Comparison of ENCODE assay signal across 16 mouse cellular contexts in the genomic region with DNA sequence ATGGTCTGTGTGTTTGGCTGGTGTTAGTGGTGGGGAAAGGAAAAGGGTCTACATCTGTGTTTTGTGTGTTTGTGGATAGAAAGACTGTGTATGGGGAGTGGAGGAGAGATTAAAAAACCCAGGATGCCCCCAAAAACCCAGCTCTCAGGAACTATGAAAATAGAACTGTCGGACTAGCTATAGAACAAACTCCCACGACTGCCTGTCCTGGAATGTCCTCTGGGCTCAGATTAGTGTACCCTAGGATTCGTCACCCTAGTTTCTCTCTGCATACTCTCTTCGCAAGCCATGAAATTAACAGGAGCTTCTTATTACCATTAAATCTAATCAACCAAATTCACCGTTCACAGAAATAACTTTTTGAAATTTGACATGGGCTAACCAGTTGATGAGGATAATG.
"Had no signal": no experiment of that assay in that cellular context is flagged by ENCODE, and none has a peak within 500 bp of the region (broad histone marks: within the 10 kb centered on the region; RNA-seq: fewer than 3 reads in every experiment).

No protein-coding gene starts in this region.

- H3K36me3 ChIP-seq: lung, embryonic 15.5 days; midbrain, embryonic 13.5 days; midbrain, embryonic 15.5 days; neural tube, embryonic 12.5 days; stomach, embryonic 15.5 days had no signal

- H3K4me3 ChIP-seq: lung, embryonic 15.5 days; megakaryocyte, embryonic 14.5 days; midbrain, embryonic 13.5 days; midbrain, embryonic 15.5 days; neural tube, embryonic 12.5 days; stomach, embryonic 15.5 days had no signal

- H3K27me3 ChIP-seq: lung, embryonic 15.5 days; megakaryocyte, embryonic 14.5 days; midbrain, embryonic 13.5 days; midbrain, embryonic 15.5 days; neural tube, embryonic 12.5 days; stomach, embryonic 15.5 days had no signal

- H3K27ac ChIP-seq: lung, embryonic 15.5 days; macrophage; midbrain, embryonic 13.5 days; midbrain, embryonic 15.5 days; neural tube, embryonic 12.5 days; stomach, embryonic 15.5 days; stomach, postnatal 0 days had no signal

- DNase-seq: liver, postnatal 0 days; lung, adult 2 months; lung, postnatal 14 days; lung, postnatal 36 days; right cerebral cortex, postnatal 14 days; thymus, adult 2 months; thymus, postnatal 25 days; thymus, postnatal 4 days had no signal

- H3K4me1 ChIP-seq: lung, embryonic 15.5 days; megakaryocyte, embryonic 14.5 days; midbrain, embryonic 13.5 days; midbrain, embryonic 15.5 days; neural tube, embryonic 12.5 days; stomach, embryonic 15.5 days had no signal
